Mouse (Mus musculus) erythroblast, embryonic 14.5 days (primary cell): ENCODE results near the gene Rnaseh2a.

Experiments
- GATA1 ChIP-seq: IDR thresholded peaks from 2 replicates; pipeline ENCODE4 v1.6.1; 2012; ENCODE audit warnings: low read length, inconsistent platforms, mixed read lengths
- TAL1 ChIP-seq: IDR thresholded peaks from 3 replicates; pipeline ENCODE4 v1.6.1; 2012; ENCODE audit warnings: low read length, inconsistent platforms, mixed read lengths

- TF ChIP-seq TAL1 (no peak), GATA1 (no peak)
These were observed 12.3 kb upstream of the Rnaseh2a start for GRCm38 (mm10) chr8:84981644-84982498.
